Mouse (Mus musculus) bone marrow, adult 2 months (tissue): ENCODE data around the gene Agt. TPM values are rescaled to one million over a fixed set of nuclear protein-coding genes. Genes with fewer than 3 reads are reported as not detected.

Source experiments
- H3K27ac ChIP-seq: fragments of 200-500 bp; 2 replicates; pipeline ENCODE4 v1.5.1; 2012; ENCODE audit warnings: low read depth, mild to moderate bottlenecking, control low read depth, inconsistent platforms, low read length; ENCODE audit not compliant: control insufficient read depth, poor library complexity, insufficient read depth
- H3K4me1 ChIP-seq: fragments of 200-500 bp; 2 replicates; pipeline ENCODE4 v1.6.1; 2011; ENCODE audit warnings: low read length; ENCODE audit not compliant: control insufficient read depth, insufficient read depth
- H3K4me3 ChIP-seq: fragments of 200-500 bp; replicated peaks from 2 replicates; pipeline ENCODE3; 2011; ENCODE audit warnings: mild to moderate bottlenecking, low read depth, low read length, control low read depth; ENCODE audit not compliant: control insufficient read depth
- CTCF ChIP-seq: fragments of 200-500 bp; IDR thresholded peaks from 2 replicates; pipeline ENCODE4 v1.5.1; 2011; ENCODE audit warnings: low read length, control low read depth; ENCODE audit not compliant: control insufficient read depth, insufficient read depth
- POLR2A ChIP-seq: fragments of 200-500 bp; IDR thresholded peaks from 2 replicates; pipeline ENCODE4 v1.6.1; 2011; ENCODE audit warnings: low read depth, mild to moderate bottlenecking, control low read depth, low read length, borderline replicate concordance; ENCODE audit not compliant: control insufficient read depth
- WGBS: fragments of 180-500 bp; shearing (Covaris S2); methylation state at CpG from one replicate; pipeline ENCODE4 v1.1.7; 2018; 5-methylcytosine and 5-hydroxymethylcytosine counted together
- polyA plus RNA-seq: library from polyadenylated mRNA; stranded (reverse); fragments of >200 nt; gene quantifications from 2 replicates; pipeline ENCODE4 v1.2.4, GENCODE M21; 2011; ENCODE audit warnings: low replicate concordance; ENCODE audit not compliant: missing spikeins, insufficient read depth, insufficient read length

Agt gene
- polyA plus RNA-seq, 1 experiment: 11.4 TPM

GRCm38 (mm10) chr8:124567126-124567525, 2.4 kb downstream of the Agt start:
- Histone ChIP-seq H3K4me3 (no peak overlapping the region), H3K4me1 (no peaks in the 10 kb centered on the region), H3K27ac (no peak overlapping the region)
- TF ChIP-seq CTCF (no peak), POLR2A (no peak)
- WGBS: 70% methylated on average over 6 of the region's 6 CpGs

GRCm38 (mm10) chr8:124557476-124557875, 12.0 kb downstream of the Agt start:
- Histone ChIP-seq H3K4me3 (no peak overlapping the region), H3K27ac (no peak overlapping the region), H3K4me1 (no peaks in the 10 kb centered on the region; the same call in 1 of the 2 replicates)
- WGBS: 46% methylated on average over 5 of the region's 5 CpGs
- TF ChIP-seq CTCF (no peak), POLR2A (no peak)

GRCm38 (mm10) chr8:124556658-124557057, 12.8 kb downstream of the Agt start:
- WGBS: 88% methylated on average over 13 of the region's 13 CpGs

GRCm38 (mm10) chr8:124556164-124556563, 13.3 kb downstream of the Agt start:
- Histone ChIP-seq H3K4me1 (no peaks in the 10 kb centered on the region; the same call in 1 of the 2 replicates), H3K4me3 (no peak overlapping the region), H3K27ac (no peak overlapping the region)
- WGBS: 88% methylated on average over 7 of the region's 7 CpGs
- TF ChIP-seq CTCF (no peak), POLR2A (no peak)

More at GRCm38 (mm10) chr8:124556658-124557057, 12.8 kb downstream of the Agt start:
- no peak for TF ChIP-seq POLR2A
- TF ChIP-seq CTCF: no peak
- H3K4me3 ChIP-seq: no peak overlapping the region
- H3K4me1 ChIP-seq: no peaks in the 10 kb centered on the region; the same call in 1 of the 2 replicates
- no peak overlapping the region for H3K27ac ChIP-seq

GRCm38 (mm10) chr8:124555113-124555750, 14.3 kb downstream of the Agt start:
- Histone ChIP-seq H3K27ac (no peak overlapping the region), H3K4me1 (no peaks in the 10 kb centered on the region; the same call in 1 of the 2 replicates), H3K4me3 (no peak overlapping the region)
- 80% methylated on average over 7 of the region's 7 CpGs for WGBS
- TF ChIP-seq CTCF: no peak
- TF ChIP-seq POLR2A: no peak

GRCm38 (mm10) chr8:124551011-124551661, 18.4 kb downstream of the Agt start:
- WGBS: 90% methylated on average over 15 of the region's 15 CpGs

GRCm38 (mm10) chr8:124548187-124548586, 21.3 kb downstream of the Agt start:
- Histone ChIP-seq H3K4me1 (no peaks in the 10 kb centered on the region), H3K4me3 (no peak overlapping the region), H3K27ac (no peak overlapping the region)
- TF ChIP-seq CTCF: no peak
- TF ChIP-seq POLR2A: no peak
- WGBS: 95% methylated on average over 1 of the region's 1 CpGs

More at GRCm38 (mm10) chr8:124551011-124551661, 18.4 kb downstream of the Agt start:
- TF ChIP-seq POLR2A (no peak), CTCF (no peak)
- Histone ChIP-seq H3K4me3 (no peak overlapping the region), H3K4me1 (no peaks in the 10 kb centered on the region), H3K27ac (no peak overlapping the region)

GRCm38 (mm10) chr8:124547269-124547668, 22.2 kb downstream of the Agt start:
- H3K4me1 ChIP-seq: no peaks in the 10 kb centered on the region
- TF ChIP-seq CTCF: no peak
- no peak for TF ChIP-seq POLR2A
- 84% methylated on average over 11 of the region's 11 CpGs for WGBS
- no peak overlapping the region for H3K4me3 ChIP-seq
- no peak overlapping the region for H3K27ac ChIP-seq

GRCm38 (mm10) chr8:124546815-124547214, 22.7 kb downstream of the Agt start:
- no peak overlapping the region for H3K4me3 ChIP-seq
- TF ChIP-seq CTCF: no peak
- TF ChIP-seq POLR2A: no peak
- H3K27ac ChIP-seq: no peak overlapping the region
- 92% methylated on average over 7 of the region's 7 CpGs for WGBS
- H3K4me1 ChIP-seq: no peaks in the 10 kb centered on the region
